Mouse (Mus musculus): ENCODE data around the gene Syne2.

DNA sequence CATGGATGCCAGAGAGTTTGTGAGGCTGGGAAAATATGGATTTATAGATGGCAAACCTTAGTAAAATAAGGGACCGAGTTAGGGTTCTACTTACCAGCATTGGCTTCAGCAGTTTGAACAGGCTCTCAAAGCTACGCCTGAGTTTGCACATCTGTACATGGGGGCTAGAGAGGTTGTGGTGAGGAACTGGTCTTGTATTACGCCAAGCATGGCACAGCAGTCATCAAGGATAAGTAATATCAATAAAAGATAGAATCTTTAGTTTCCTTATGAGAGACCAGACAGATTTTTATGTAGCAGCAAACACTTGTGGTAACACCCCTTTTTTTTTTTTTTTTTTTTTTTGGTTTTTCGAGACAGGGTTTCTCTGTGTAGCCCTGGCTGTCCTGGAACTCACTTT is 194.9 kb downstream of the Syne2 start:
- no peak for TF ChIP-seq CTCF (IDR thresholded peaks at IDR 0.05; ENCODE audit: insufficient read depth, low read length)
- TF ChIP-seq POLR2A (IDR thresholded peaks at IDR 0.05; ENCODE audit: borderline replicate concordance, extremely low read depth, low read depth, low read length): no peak
